Mouse (Mus musculus): ENCODE data around the gene Tarsl2.

DNA sequence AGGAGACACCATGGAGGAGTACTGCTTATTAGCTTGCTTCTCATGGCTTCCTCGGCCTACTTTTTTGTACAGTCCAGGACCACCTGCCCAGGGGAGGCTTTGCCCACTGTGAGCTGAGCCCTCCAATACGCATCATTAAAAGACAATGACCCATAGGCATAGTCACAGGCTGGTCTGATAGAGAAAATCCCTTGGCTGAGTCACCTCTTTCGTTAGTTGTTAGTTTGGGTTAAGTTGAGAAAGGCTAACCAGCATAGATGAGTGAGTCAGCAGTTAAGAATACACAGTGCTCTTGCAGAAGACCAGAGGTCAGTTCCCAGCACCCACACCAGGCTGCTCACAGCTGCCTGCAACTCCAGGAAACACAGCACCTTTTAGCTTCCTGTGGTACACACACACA is 21.4 kb upstream of the Tarsl2 start:
- TF ChIP-seq CTCF (conservative IDR thresholded peaks at IDR 0.05 in 1 of 2, IDR thresholded peaks at IDR 0.05 in 1 of 2; ENCODE audit: low read depth in 2 of 2, low read length in 2 of 2): no peak
- TF ChIP-seq EP300 (IDR thresholded peaks at IDR 0.05; ENCODE audit: low read length): no peak
- no peak for TF ChIP-seq POLR2A (IDR thresholded peaks at IDR 0.05; ENCODE audit: low read depth, low read length)

All from CH12.LX (cell line).